Mouse (Mus musculus): ENCODE measurements around the gene Ccdc153. TPM values are rescaled to one million over a fixed set of nuclear protein-coding genes. Genes with fewer than 3 reads are reported as not detected.

The Ccdc153 gene
- total and polyA plus RNA-seq, 3 experiments = not detected

DNA sequence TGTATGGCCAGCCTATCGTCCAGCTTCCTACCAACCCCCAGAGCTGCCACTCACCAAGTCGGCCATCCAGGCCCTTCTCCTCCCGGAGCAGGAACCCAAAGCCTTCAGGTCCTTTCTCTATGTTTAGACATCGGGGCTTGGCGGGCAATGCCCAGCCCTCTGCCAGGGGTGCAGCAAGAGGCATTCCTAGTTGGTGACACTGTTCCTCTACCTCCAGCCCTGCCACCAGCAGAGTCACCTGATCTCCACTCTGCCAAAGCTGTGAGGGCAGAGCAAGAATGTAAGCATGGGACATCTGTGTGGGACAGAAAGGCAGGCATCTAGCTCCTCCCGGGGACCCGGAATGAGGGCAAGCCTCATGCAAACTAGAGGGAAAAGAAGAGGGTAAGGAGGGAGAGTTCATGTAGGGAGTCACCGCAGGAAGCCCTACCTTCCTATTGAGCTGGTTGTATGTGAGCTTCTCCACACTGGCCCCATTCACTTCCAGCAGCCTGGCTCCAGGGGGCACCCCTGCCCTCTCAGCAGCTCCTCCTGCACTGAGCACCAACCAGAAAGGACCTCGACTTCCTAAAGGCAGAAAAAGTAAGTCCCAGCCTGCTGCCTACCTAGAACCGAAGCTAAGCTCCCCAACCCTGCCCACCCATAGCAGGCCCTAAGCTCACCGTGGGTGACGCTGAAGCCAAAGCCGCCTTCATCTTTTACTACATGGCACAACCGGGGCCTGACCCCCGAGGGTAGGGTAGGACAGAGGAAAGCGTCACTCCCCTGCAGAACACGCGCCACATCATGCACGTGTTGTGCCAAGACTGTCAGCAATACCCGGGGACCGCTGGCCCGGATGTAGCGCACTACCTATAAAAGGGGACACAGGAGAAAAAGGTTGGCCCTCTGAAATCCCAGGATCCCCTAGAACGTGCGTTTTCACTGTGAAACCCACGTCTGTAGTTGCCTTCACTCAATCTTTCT, 9.0 kb downstream of the Ccdc153 start:
- no peak overlapping the region for H3K4me3 ChIP-seq (ENCODE audit: control insufficient read depth in 1 of 2, insufficient read depth in 1 of 2, low read depth in 2 of 2, low read length in 2 of 2)
- H3K9ac ChIP-seq (ENCODE audit: control insufficient read depth, low read depth, low read length, poor library complexity, severe bottlenecking) = no peak overlapping the region
- no peaks in the 10 kb centered on the region for H3K27me3 ChIP-seq (ENCODE audit: control insufficient read depth in 1 of 2, insufficient read depth in 2 of 2, low read length in 2 of 2)
- TF ChIP-seq EP300 (IDR thresholded peaks at IDR 0.05; ENCODE audit: low read depth in 1 of 2, low read length in 2 of 2) = no peak
- no peak for TF ChIP-seq TCF12 (IDR thresholded peaks at IDR 0.05; ENCODE audit: low read depth, low read length)
- no peak for TF ChIP-seq POLR2AphosphoS5 (IDR thresholded peaks at IDR 0.05; ENCODE audit: borderline replicate concordance, low read depth, low read length)
- peak; percentile 54 for TF ChIP-seq RAD21 (IDR thresholded peaks at IDR 0.05; ENCODE audit: low read depth, low read length)
- no peak for TF ChIP-seq SIN3A (IDR thresholded peaks at IDR 0.05; ENCODE audit: low read length)
- TF ChIP-seq SMC3 (IDR thresholded peaks at IDR 0.05; ENCODE audit: low read depth, low read length) = peak; percentile 61
- peak; percentile 40 to 63 (median 62) for TF ChIP-seq CTCF (IDR thresholded peaks at IDR 0.05 in 2 of 3, conservative IDR thresholded peaks at IDR 0.05 in 1 of 3; ENCODE audit: control insufficient read depth in 1 of 3, insufficient read depth in 1 of 3, low read depth in 2 of 3, low read length in 3 of 3, poor library complexity in 1 of 3, severe bottlenecking in 1 of 3)
- no peak for TF ChIP-seq GABPA (IDR thresholded peaks at IDR 0.05; ENCODE audit: low read depth, low read length)
- no peak for TF ChIP-seq TBP (IDR thresholded peaks at IDR 0.05; ENCODE audit: low read depth, low read length)
- peak; percentile 8; the same call in 1 of the 2 replicates for TF ChIP-seq ZC3H11A (IDR thresholded peaks at IDR 0.05; ENCODE audit: low read depth, low read length)
- TF ChIP-seq TAL1 (IDR thresholded peaks at IDR 0.05; ENCODE audit: low read length) = no peak
- TF ChIP-seq CHD1 (IDR thresholded peaks at IDR 0.05; ENCODE audit: low read depth, low read length) = no peak
- TF ChIP-seq JUND (IDR thresholded peaks at IDR 0.05; ENCODE audit: low read depth, low read length) = no peak
- H3K79me2 ChIP-seq (ENCODE audit: control insufficient read depth, insufficient read depth, low read length, poor library complexity) = no peaks in the 10 kb centered on the region
- H3K27ac ChIP-seq (ENCODE audit: control insufficient read depth, low read depth, low read length) = no peak overlapping the region
- H3K4me1 ChIP-seq (ENCODE audit: control insufficient read depth in 1 of 2, insufficient read depth in 2 of 2, low read length in 2 of 2) = peaks cover 0 to 11% of the 10 kb centered on the region in 2 experiments; a peak in 2 of 4 replicates
- H3K9me3 ChIP-seq (replicated peaks; ENCODE audit: insufficient read depth, low read length) = no peaks in the 10 kb centered on the region
- peaks cover 0 to 7% of the 10 kb centered on the region in 2 experiments; a peak in 2 of 4 replicates for H3K36me3 ChIP-seq (ENCODE audit: control insufficient read depth in 1 of 2, insufficient read depth in 2 of 2, low read length in 2 of 2)
- DNase-seq (ENCODE audit: low read depth, low spot score) = peak; percentile 60

DNA sequence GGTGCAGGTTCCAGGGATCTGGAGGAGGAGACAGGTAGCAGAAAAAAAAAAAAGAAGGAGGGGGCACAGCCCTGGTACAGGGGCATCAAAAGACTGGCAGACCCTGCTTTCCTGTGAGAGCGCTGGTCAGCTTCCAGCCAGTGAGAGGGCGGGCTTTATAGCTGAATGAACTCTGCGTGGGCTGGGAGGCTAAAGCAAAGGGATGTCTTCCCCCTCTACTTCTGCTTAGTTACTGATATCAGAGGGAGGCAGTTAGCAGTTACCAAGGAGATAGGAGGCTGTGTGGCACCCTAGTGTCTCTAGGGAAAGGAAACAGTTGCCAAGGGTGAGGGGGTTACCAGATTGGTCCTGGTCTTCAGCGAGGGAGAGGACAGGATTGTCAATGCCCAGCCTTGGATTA, 10.0 kb downstream of the Ccdc153 start:
- peaks cover 0 to 7% of the 10 kb centered on the region in 2 experiments; a peak in 2 of 4 replicates for H3K36me3 ChIP-seq (ENCODE audit: control insufficient read depth in 1 of 2, insufficient read depth in 2 of 2, low read length in 2 of 2)
- DNase-seq (ENCODE audit: low read depth, low spot score) = peak; percentile 67
- H3K4me3 ChIP-seq (ENCODE audit: control insufficient read depth in 1 of 2, insufficient read depth in 1 of 2, low read depth in 2 of 2, low read length in 2 of 2) = no peak overlapping the region
- TF ChIP-seq RCOR1 (IDR thresholded peaks at IDR 0.05; ENCODE audit: low read depth, low read length) (peak; percentile 69; the same call in 1 of the 2 replicates), POLR2AphosphoS5 (IDR thresholded peaks at IDR 0.05; ENCODE audit: borderline replicate concordance, low read depth, low read length) (no peak), EP300 (IDR thresholded peaks at IDR 0.05; ENCODE audit: low read depth in 1 of 2, low read length in 2 of 2) (peak; percentile 31 to 65; a peak in 3 of 4 replicates), NELFE (IDR thresholded peaks at IDR 0.05; ENCODE audit: low read depth, low read length) (no peak), TBP (IDR thresholded peaks at IDR 0.05; ENCODE audit: low read depth, low read length) (no peak), GATA1 (IDR thresholded peaks at IDR 0.05; ENCODE audit: low read depth, low read length) (peak; percentile 74), MAFK (IDR thresholded peaks at IDR 0.05; ENCODE audit: borderline replicate concordance, low read depth, low read length) (no peak), KAT2A (conservative IDR thresholded peaks at IDR 0.05; ENCODE audit: low read depth, low read length) (no peak), MAZ (IDR thresholded peaks at IDR 0.05; ENCODE audit: low read depth, low read length) (no peak), RAD21 (IDR thresholded peaks at IDR 0.05; ENCODE audit: low read depth, low read length) (no peak), SMC3 (IDR thresholded peaks at IDR 0.05; ENCODE audit: low read depth, low read length) (no peak), TAL1 (IDR thresholded peaks at IDR 0.05; ENCODE audit: low read length) (peak; percentile 9; the same call in 1 of the 2 replicates), CHD2 (IDR thresholded peaks at IDR 0.05; ENCODE audit: low read length) (no peak), MEF2A (IDR thresholded peaks at IDR 0.05; ENCODE audit: extremely low read depth, insufficient replicate concordance, low read depth, low read length, poor library complexity, severe bottlenecking) (no peak)
- H3K79me2 ChIP-seq (ENCODE audit: control insufficient read depth, insufficient read depth, low read length, poor library complexity) = no peaks in the 10 kb centered on the region
- H3K9ac ChIP-seq (ENCODE audit: control insufficient read depth, low read depth, low read length, poor library complexity, severe bottlenecking) = no peak overlapping the region
- H3K4me1 ChIP-seq (ENCODE audit: control insufficient read depth in 1 of 2, insufficient read depth in 2 of 2, low read length in 2 of 2) = peaks cover 0 to 11% of the 10 kb centered on the region in 2 experiments; a peak in 2 of 4 replicates
- no peak overlapping the region for H3K27ac ChIP-seq (ENCODE audit: control insufficient read depth, low read depth, low read length)
- H3K27me3 ChIP-seq (ENCODE audit: control insufficient read depth in 1 of 2, insufficient read depth in 2 of 2, low read length in 2 of 2) = no peaks in the 10 kb centered on the region
- no peaks in the 10 kb centered on the region for H3K9me3 ChIP-seq (replicated peaks; ENCODE audit: insufficient read depth, low read length)

All from MEL (cell line).